Mouse (Mus musculus) liver, embryonic 15.5 days (tissue): ENCODE measurements at regions not wholly inside any gene's neighbourhood (a gene's known extent, or its start where the extent isn't known, plus 50 kb on each side); places are given as distances from the start of the nearest gene placed in this dataset.

Experiments
- ATAC-seq: fragments of 200-750 bp; cut with Nextera tagmentation; 2 replicates; pipeline ENCODE4 v1.8.0; 2017; ENCODE audit warnings: moderate number of reproducible peaks, mild to moderate bottlenecking, moderate library complexity; ENCODE audit not compliant: insufficient read depth
- H3K27ac ChIP-seq: fragments of 300-500 bp; sonication (generic); replicated peaks from 2 replicates; pipeline ENCODE4 v1.5.1; 2015; ENCODE audit warnings: mild to moderate bottlenecking, inconsistent platforms
- H3K27me3 ChIP-seq: fragments of 300-500 bp; sonication (generic); 2 replicates; pipeline ENCODE4 v1.6.1; 2015; ENCODE audit warnings: mild to moderate bottlenecking, inconsistent platforms
- H3K36me3 ChIP-seq: fragments of 300-500 bp; sonication (generic); replicated peaks from 2 replicates; pipeline ENCODE4 v1.6.1; 2015; ENCODE audit warnings: moderate library complexity, mild to moderate bottlenecking, inconsistent platforms
- H3K4me1 ChIP-seq: fragments of 300-500 bp; sonication (generic); replicated peaks from 2 replicates; pipeline ENCODE4 v1.6.1; 2015; ENCODE audit warnings: inconsistent platforms
- H3K4me2 ChIP-seq: fragments of 300-500 bp; sonication (generic); 2 replicates; pipeline ENCODE4 v1.6.1; 2015; ENCODE audit warnings: moderate library complexity, mild to moderate bottlenecking, inconsistent platforms
- H3K4me3 ChIP-seq: fragments of 300-500 bp; sonication (generic); replicated peaks from 2 replicates; pipeline ENCODE4 v1.5.1; 2015; ENCODE audit warnings: mild to moderate bottlenecking, inconsistent platforms
- H3K9ac ChIP-seq: fragments of 300-500 bp; sonication (generic); 2 replicates; pipeline ENCODE4 v1.6.1; 2015; ENCODE audit warnings: moderate library complexity, mild to moderate bottlenecking, inconsistent platforms
- H3K9me3 ChIP-seq: fragments of 300-500 bp; sonication (generic); replicated peaks from 2 replicates; pipeline ENCODE4 v1.6.1; 2016; ENCODE audit warnings: inconsistent platforms
- WGBS: fragments of 180-500 bp; shearing (Covaris S2); methylation state at CpG from one replicate; pipeline ENCODE4 v1.1.7; 2015; ENCODE audit warnings: mixed read lengths; ENCODE audit not compliant: insufficient replicate concordance; 5-methylcytosine and 5-hydroxymethylcytosine counted together

DNA sequence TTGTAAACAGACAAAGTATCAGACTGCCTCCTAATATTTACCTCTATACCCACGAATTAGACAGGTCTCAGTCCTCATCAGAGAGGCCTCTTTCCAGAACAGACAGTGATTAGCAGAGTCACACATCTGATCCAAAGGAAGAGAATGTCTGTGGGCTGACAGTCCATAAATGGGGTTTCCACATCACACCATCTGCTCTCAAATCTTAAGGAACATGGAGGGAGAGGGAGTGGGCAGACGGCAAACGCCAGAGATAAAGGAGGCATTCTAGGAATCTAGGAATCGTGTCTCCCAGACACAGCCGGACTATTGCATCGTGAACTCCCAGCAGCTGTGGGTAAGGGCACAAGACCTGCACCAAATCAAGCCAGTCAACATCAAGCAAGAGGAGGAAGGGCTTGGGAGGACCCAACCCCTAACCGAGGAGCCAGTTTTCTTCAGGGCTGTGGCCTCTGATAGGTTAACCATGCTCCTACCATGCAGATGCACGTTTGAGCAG lies 219.8 kb downstream of the Setd4 start:
- peaks cover 4% of the 10 kb centered on the region for H3K27me3 ChIP-seq
- H3K36me3 ChIP-seq = no peaks in the 10 kb centered on the region
- no peaks in the 10 kb centered on the region for H3K4me1 ChIP-seq
- no peak overlapping the region for H3K4me2 ChIP-seq
- no peak overlapping the region for H3K9ac ChIP-seq
- no peak for ATAC-seq
- H3K4me3 ChIP-seq = no peak overlapping the region
- no peak overlapping the region for H3K27ac ChIP-seq
- H3K9me3 ChIP-seq = no peaks in the 10 kb centered on the region
- 52% methylated on average over 8 of the region's 8 CpGs for WGBS

GRCm38 (mm10) chr16:93382945-93383344 lies 220.9 kb downstream of the Setd4 start:
- peaks cover 4% of the 10 kb centered on the region for H3K27me3 ChIP-seq
- no peaks in the 10 kb centered on the region for H3K9me3 ChIP-seq
- no peaks in the 10 kb centered on the region for H3K4me1 ChIP-seq
- H3K9ac ChIP-seq = no peak overlapping the region
- no peak for ATAC-seq
- WGBS = 60% methylated on average over 3 of the region's 3 CpGs
- H3K36me3 ChIP-seq = no peaks in the 10 kb centered on the region
- no peak overlapping the region for H3K4me2 ChIP-seq
- H3K4me3 ChIP-seq = no peak overlapping the region
- no peak overlapping the region for H3K27ac ChIP-seq

- H3K4me2 ChIP-seq = no peak overlapping the region
- ATAC-seq = no peak
- H3K9ac ChIP-seq = no peak overlapping the region
- no peak overlapping the region for H3K4me3 ChIP-seq
- 63% methylated on average over 13 of the region's 13 CpGs for WGBS
- H3K36me3 ChIP-seq = no peaks in the 10 kb centered on the region
- H3K27me3 ChIP-seq = peaks cover 4% of the 10 kb centered on the region
- H3K9me3 ChIP-seq = no peaks in the 10 kb centered on the region
- no peaks in the 10 kb centered on the region for H3K4me1 ChIP-seq
- no peak overlapping the region for H3K27ac ChIP-seq
Measured at GRCm38 (mm10) chr16:93380717-93381671, 222.9 kb downstream of the Setd4 start.

- Histone ChIP-seq H3K4me1 (no peaks in the 10 kb centered on the region), H3K36me3 (no peaks in the 10 kb centered on the region), H3K4me2 (no peak overlapping the region), H3K9me3 (no peaks in the 10 kb centered on the region), H3K27me3 (peaks cover 4% of the 10 kb centered on the region), H3K4me3 (no peak overlapping the region), H3K9ac (no peak overlapping the region), H3K27ac (no peak overlapping the region)
- no peak for ATAC-seq
- 45% methylated on average over 4 of the region's 4 CpGs for WGBS
Measured at GRCm38 (mm10) chr16:93380117-93380516, 223.7 kb downstream of the Setd4 start.

DNA sequence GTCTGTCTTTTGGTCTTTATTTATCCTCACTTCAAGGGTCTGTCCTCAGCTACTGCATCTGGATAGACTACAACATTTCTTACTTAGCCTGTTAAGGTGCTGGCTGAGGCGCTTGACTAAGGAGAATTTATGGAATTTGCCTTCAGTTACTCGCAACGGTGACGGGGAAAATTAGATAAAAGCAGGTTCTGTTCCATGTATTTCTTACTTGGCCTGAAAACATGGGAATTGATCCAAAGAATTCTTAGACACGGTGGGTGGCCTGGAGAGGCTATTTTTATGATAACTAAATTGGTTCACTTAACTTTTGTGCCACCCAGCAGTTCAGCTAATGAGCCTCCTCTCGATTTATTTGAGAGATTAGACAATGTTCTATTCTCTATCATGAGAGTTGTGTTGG lies 224.3 kb downstream of the Setd4 start:
- Histone ChIP-seq H3K36me3 (no peaks in the 10 kb centered on the region), H3K4me1 (no peaks in the 10 kb centered on the region), H3K9me3 (no peaks in the 10 kb centered on the region), H3K27ac (no peak overlapping the region), H3K9ac (no peak overlapping the region), H3K27me3 (peaks cover 4% of the 10 kb centered on the region), H3K4me2 (no peak overlapping the region), H3K4me3 (no peak overlapping the region)
- no peak for ATAC-seq
- WGBS = 64% methylated on average over 6 of the region's 6 CpGs

DNA sequence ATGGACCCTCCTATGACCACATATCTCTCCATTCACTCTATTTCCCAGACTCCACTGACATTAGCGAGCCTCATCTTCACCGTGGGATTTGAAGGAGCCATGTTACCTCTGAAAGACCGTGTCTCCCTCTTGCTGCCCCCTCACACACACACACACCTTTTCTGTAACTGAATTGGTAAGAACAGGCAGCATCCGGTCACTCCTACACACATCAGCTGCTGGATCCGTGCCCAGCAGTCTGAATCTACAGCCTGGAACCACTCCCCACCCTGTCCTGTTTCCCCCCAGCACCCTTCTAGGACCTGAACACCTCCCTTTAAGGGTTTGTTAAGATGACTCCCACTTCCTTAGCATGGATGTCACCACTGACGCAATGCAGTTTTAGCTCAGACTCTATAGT lies 229.2 kb downstream of the Setd4 start:
- H3K27me3 ChIP-seq = 0 out of 2 replicates have a peak, but pooled peaks cover 5% of the 10 kb centered on the region
- H3K9ac ChIP-seq = no peak overlapping the region
- WGBS = 59% methylated on average over 6 of the region's 6 CpGs
- no peak for ATAC-seq
- H3K4me3 ChIP-seq = no peak overlapping the region
- H3K9me3 ChIP-seq = no peaks in the 10 kb centered on the region
- no peak overlapping the region for H3K27ac ChIP-seq
- H3K4me1 ChIP-seq = no peaks in the 10 kb centered on the region
- H3K4me2 ChIP-seq = no peak overlapping the region
- no peaks in the 10 kb centered on the region for H3K36me3 ChIP-seq

- no peak overlapping the region for H3K4me2 ChIP-seq
- H3K4me3 ChIP-seq = no peak overlapping the region
- H3K4me1 ChIP-seq = peaks cover 22% of the 10 kb centered on the region
- no peak for ATAC-seq
- H3K27me3 ChIP-seq = 0 out of 2 replicates have a peak, but pooled peaks cover 5% of the 10 kb centered on the region
- H3K9me3 ChIP-seq = no peaks in the 10 kb centered on the region
- H3K9ac ChIP-seq = no peak overlapping the region
- no peak overlapping the region for H3K27ac ChIP-seq
- 71% methylated on average over 10 of the region's 10 CpGs for WGBS
- no peaks in the 10 kb centered on the region for H3K36me3 ChIP-seq
Measured at GRCm38 (mm10) chr16:93369766-93370146, 234.1 kb downstream of the Setd4 start.

DNA sequence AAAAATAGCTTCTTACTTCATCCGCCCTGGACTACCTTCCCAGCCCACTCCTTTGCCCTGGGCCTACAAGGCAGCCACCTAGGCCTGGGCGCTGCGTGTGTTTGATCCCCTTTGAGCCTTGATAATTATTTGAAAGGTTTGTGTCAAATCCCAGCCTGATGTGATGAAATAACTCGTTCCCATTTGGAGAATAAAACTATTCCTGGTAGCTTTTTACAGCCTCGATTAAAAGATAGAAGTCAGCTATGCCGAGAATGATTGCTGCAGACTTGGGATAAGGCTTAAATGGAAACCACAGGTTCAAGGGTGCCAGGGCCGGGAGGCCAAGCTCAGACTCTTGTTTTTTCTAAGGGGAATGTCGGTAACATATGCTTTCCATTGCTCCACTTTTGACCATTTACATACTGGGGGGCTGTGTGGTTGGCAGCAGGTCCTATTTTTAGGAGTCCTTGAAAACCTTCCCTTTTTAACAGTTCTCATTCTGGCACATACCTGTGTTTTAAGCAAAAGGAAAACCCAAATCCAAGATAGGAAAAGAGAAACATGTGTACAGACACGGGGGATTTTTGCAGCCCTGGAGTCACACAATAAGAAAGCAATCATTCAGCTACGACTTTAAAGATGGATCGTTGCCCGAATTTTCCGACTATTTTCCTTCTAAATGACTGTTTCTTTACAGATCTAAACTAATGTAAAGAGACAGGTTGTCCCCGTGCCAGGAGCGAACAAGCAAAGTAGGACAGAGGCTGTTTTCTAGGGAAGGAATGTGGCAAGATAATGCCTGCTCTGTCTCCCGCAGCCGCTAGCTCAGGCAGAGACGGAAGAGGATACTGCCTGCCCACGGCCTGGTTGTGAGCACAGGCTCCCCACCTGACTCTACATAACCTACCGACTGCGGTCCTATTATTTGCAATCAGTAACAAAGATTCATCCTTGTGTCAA lies 234.8 kb downstream of the Setd4 start:
- no peak overlapping the region for H3K4me2 ChIP-seq
- no peak overlapping the region for H3K27ac ChIP-seq
- H3K4me3 ChIP-seq = no peak overlapping the region
- no peaks in the 10 kb centered on the region for H3K9me3 ChIP-seq
- H3K36me3 ChIP-seq = no peaks in the 10 kb centered on the region
- peaks cover 22% of the 10 kb centered on the region for H3K4me1 ChIP-seq
- H3K9ac ChIP-seq = no peak overlapping the region
- no peak for ATAC-seq
- WGBS = 61% methylated on average over 21 of the region's 21 CpGs
- 0 out of 2 replicates have a peak, but pooled peaks cover 5% of the 10 kb centered on the region for H3K27me3 ChIP-seq

- no peak for ATAC-seq
- H3K36me3 ChIP-seq = no peaks in the 10 kb centered on the region
- no peak overlapping the region for H3K4me3 ChIP-seq
- no peak overlapping the region for H3K9ac ChIP-seq
- WGBS = 77% methylated on average over 6 of the region's 6 CpGs
- H3K4me2 ChIP-seq = no peak overlapping the region
- no peak overlapping the region for H3K27ac ChIP-seq
- peaks cover 22% of the 10 kb centered on the region for H3K4me1 ChIP-seq
- no peaks in the 10 kb centered on the region for H3K9me3 ChIP-seq
- 0 out of 2 replicates have a peak, but pooled peaks cover 5% of the 10 kb centered on the region for H3K27me3 ChIP-seq
Measured at GRCm38 (mm10) chr16:93367995-93368394, 235.9 kb downstream of the Setd4 start.

DNA sequence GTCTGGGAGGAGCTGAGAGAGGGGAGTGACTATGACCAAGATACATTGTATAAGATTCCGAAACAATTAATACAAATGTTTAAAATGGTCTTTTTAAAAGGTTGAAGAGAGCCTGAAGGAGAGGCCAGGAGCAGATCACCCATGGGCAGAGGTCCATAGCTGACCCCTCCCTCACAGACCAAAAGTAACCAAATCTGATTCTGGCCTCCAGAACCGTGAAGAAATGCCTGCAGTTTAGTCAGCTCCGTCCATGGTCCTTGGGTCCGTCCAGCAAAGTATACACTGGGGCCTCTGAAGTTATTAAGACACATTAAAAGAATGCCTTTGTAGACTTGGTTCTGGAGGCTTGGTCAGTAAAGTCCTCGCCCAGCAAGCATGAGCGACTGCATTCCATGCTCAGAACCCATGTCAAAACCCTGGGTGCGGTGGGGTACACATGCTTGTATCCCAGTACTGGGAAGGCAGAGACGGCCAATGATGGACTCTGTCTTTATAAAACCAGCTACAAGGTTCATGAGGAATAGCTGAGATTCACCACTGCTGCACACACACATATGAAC lies 236.5 kb downstream of the Setd4 start:
- Histone ChIP-seq H3K9me3 (no peaks in the 10 kb centered on the region), H3K4me1 (peaks cover 22% of the 10 kb centered on the region), H3K4me2 (0 out of 2 replicates have a peak overlapping the region, but pooled peaks have one; percentile 23), H3K36me3 (no peaks in the 10 kb centered on the region), H3K9ac (no peak overlapping the region), H3K27me3 (0 out of 2 replicates have a peak, but pooled peaks cover 5% of the 10 kb centered on the region), H3K27ac (peak overlapping the region; percentile 78; the same call in 1 of the 2 replicates), H3K4me3 (no peak overlapping the region)
- ATAC-seq = no peak
- 77% methylated on average over 8 of the region's 8 CpGs for WGBS
